Mouse (Mus musculus): ENCODE results near the gene Gm49405.
"Not testable (repeated sequence)": the region's sequence is repeated elsewhere in the genome, so short reads cannot be mapped to it uniquely, and the experiment has no call there.

Gm49405 gene

DNA sequence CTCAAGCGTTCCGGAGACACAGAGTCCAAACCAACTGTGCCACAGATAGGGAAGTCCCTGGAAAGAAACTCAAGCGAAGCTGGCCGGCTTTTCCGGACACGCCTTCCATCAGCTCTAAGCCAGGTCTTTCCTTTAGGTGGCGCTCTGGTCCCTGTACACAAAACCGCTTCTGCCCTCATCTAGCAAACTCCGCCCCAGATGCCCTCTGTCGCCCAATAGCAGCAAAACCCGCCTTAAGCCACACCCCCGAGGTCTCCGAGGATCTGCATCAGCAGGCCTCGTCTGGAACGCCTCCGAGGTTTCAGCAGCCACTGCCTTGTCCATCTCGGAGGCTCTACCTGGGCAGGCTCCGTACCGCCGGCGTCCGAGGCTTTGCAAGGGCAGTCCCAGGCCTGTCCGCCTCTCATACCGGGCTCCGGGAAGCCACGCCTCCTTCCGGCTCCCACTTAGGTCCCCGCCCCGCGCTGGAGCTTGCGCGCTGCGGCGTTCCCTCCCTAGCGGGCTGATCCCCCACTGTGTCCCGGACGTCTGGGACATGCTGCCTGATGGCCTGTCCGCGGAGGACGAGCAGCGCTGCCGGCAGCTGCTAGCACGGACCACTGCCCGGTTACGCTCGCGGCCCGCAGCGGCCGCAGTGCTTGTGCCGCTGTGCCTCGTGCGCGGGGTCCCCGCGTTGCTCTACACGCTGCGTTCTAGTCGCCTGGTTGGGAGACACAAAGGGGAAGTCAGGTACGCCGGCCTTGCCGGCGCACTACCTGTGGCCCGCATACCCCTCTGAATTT lies at the start of gene Gm49405, which contains the start of gene Nudt8:
Gm49405 (plus strand) TSS at position 508 of the 782 bp plus-strand sequence.
Nudt8 (plus strand) TSS at position 462 of the 782 bp plus-strand sequence.
- peak; percentile 95 for DNase-seq

- DNase-seq, result no peak
These were observed 49.0 kb upstream of the Gm49405 start for GRCm38 (mm10) chr19:3951461-3951860.

DNA sequence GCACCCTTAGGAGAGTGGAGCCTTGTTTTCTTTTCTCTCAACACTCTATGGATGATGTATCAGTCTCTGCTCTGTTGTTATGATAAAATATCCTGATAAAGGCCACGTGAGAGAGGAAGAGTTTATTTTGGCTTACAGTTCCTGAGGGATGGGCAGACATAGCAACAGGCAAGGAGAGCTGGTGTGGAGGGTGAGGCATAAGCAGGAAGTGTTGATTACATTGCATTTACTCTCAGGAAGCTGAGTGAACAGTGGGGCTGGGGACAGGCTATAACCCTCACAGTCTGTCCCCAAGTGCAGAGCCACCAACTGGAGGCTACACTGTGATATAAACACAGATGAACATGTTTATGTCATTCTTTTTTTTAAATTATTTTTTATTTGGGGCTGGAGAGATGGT lies 48.3 kb upstream of the Gm49405 start:
- no peak for DNase-seq

GRCm38 (mm10) chr19:3955033-3955432 lies 45.4 kb upstream of the Gm49405 start:
- no peak for DNase-seq

- no peak for DNase-seq
These were observed 44.6 kb upstream of the Gm49405 start for GRCm38 (mm10) chr19:3955804-3956203.

DNA sequence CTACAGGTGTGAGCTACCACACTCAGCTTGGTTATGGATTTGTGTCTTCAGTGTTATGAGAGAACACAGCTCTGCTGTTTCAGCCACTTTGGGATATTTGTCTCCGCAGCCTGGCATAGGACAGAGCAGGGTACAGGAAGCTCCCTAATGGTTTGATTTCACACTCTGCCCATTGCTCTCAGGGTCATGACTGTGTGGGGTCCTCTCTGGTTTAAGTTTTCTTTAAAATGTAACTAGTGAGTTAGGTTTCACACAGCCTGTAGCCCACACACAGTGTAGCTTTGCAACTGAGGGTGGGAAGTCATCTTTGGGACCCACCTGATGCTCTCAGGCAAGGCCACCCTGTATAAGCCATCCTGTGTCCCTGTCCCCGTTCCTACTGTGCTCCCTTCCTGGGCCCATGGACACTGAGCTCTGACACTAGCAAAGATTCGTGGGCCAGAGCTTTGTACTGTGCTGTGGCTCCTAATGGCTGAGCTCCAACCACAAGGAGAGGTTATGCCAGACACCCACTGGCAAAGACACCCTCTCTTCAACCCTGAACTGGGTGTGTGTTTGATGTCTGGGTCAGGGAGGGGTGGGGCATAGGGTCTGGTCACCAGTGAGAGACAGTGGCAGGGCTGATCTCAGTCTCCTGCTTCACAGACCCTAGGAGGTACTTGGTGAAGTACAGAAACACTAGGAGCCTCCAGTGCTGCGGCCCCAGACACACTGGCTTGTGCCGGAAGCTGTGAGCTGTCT lies 43.0 kb upstream of the Gm49405 start:
- DNase-seq, result not testable (repeated sequence)

DNA sequence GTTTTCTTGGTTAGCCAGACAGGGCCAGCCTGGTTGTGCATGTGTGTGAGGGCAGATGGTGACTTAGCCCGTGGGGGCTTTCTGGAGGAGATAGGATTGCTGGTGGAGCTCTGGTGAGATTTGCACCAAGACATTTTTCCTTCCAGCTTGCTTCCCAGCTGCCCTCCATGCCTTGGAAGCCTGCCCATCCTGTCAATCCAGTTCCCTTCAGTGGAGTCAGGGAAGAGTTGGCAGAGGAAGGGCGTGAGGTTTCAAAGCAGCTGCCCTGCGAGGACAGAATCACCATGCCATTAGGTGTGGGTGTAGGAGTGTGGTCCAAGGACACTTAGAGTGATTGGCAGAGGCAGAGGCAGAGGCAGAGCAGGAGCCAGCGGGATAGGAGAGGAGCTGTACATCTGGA lies 42.0 kb upstream of the Gm49405 start, which contains the start of gene Aldh3b3:
Aldh3b3 (plus strand) TSS at position 176 of the 400 bp plus-strand sequence.
- no peak for DNase-seq

GRCm38 (mm10) chr19:3959030-3959429 lies 41.4 kb upstream of the Gm49405 start:
- DNase-seq, result no peak

GRCm38 (mm10) chr19:3960211-3960610 lies 40.2 kb upstream of the Gm49405 start:
- no peak for DNase-seq

GRCm38 (mm10) chr19:3961805-3962204 lies 38.6 kb upstream of the Gm49405 start:
- DNase-seq, result not testable (repeated sequence)

GRCm38 (mm10) chr19:3962469-3962868 lies 38.0 kb upstream of the Gm49405 start:
- DNase-seq, result peak; percentile 30

DNA sequence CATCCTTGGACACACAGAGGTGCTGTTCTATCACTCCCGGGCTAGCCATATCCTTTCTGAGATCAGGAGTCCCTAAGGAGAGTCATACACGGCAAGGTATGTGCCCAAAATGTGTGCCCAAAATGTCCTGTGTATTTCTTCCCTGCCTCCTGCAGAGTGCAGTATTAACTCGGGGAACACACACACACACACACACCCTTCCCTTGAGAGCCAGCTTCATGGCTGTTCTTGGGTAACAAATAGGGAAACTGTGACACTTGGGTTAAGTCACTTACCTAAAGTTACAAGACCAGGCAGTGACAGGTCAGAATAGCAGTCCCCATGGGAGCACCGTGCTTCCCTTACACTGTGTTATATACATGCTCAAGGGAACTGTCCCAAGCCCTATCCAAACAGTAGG lies 36.4 kb upstream of the Gm49405 start:
- DNase-seq, result no peak

- no peak for DNase-seq
These were observed 33.9 kb upstream of the Gm49405 start for GRCm38 (mm10) chr19:3966330-3967075.

GRCm38 (mm10) chr19:3967258-3967657 lies 33.2 kb upstream of the Gm49405 start:
- no peak for DNase-seq

DNA sequence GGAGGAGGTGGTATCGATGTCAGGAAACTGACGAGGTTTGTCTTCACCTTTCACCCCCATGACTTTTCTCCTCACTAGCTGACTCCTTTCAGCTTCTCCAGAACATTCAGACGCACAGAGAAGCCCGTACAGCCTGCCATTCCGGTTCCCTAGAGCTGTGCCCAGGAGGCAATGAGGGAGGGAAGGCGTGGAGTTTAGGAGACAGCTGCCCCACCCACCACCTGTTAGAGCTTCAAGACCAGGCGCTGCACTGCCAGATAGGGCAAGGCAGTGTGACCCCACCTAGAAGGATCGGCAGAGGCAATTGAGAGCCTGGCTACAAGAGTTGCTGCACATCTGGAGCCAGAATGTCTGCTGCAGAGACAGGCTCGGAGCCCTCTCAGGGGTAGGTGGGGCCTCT lies 28.2 kb upstream of the Gm49405 start, which contains the start of gene Aldh3b2:
Aldh3b2 (plus strand) TSS at position 100 of the 400 bp plus-strand sequence.
- DNase-seq, result no peak

DNA sequence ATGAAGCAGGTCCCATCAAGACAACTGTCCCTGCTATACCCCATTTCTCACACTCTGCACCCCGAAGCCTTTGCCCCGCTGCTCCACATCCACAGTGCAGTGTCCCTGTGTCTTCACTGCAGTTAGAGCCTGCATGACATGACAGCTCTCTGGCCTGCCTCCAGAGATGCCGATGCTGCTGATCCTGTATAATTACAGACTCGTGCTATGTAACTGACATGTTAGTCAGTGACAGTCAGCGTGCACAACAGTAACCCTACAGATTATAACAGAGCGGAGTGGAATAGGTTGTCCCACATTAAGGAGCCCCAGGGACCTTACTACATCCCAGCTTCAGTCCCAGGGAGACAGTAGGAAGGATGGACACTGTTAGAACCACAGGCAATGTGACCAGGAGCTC lies 25.8 kb upstream of the Gm49405 start:
- not testable (repeated sequence) for DNase-seq

DNA sequence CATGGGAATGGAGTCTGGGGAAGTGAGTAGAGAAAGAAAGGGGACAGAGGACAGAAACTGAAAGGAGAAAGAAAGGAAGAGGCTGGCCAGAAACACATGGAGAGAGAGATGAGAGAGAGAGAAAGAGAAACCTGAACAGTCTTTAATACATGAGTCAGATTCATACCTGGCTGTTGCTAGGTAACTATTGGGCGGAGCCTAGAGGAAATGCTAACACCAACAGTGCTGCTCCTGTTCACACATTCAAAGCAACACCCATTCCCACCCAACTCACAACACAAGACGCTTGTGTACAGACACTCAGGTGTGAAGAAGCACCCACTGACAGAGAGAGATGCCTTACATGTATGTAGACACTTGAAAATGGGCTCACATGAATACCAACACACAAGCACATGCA lies 24.6 kb upstream of the Gm49405 start:
- DNase-seq, result no peak

DNA sequence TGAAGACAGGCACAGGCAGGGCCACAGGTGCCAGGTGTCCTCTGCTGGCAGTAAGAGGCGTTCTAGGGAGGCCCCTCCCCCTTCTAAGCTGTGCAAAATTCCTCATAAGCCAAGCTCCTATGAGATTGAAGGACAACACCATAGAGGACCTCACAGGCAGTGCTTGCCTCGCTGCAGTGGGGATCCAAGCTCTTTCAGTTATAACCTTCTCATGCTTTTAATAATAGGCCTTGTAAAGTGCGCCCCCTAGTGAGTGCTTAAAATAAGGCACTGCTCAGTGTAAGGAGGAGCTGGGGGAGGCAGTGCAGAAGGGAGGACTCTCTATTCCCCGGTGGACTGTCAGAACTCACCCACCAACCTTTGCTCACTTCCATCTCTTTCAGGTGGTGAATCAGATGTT lies 20.1 kb upstream of the Gm49405 start:
- peak; percentile 85 for DNase-seq

- no peak for DNase-seq
These were observed 19.5 kb upstream of the Gm49405 start for GRCm38 (mm10) chr19:3980917-3981316.

DNA sequence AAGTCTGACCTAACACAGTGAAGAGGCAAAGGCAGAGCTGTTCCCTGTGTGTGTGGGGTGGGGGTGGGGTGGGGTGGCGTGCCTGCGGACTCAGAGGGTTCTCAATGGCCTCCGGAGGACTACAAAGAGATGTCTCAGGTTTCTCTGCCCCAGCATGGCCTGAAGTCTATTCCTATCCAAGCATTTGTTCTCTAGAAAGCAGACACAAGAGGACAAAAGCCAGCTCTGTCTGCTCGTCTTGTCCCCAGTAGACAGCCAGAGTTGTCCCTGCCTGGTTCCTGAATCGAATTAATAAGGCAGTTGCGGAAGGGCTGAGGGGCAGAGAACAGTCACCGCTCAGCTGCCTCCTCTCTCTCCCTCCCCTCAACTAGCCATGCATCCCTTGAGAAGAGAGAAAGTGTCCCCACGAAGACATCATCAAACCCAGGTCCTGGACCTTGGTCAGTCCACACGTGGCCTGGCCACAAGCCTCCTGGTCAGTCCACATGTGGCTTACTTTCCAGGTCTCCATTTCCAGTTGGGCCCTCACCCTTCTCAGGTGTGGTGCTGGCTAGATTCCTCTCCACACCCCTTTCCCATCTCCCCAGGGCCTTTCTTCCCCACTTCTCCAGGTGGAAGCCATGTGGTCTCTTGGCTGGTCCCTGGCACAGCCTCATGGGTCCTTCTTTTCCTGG lies 16.8 kb upstream of the Gm49405 start:
- DNase-seq, result no peak

DNA sequence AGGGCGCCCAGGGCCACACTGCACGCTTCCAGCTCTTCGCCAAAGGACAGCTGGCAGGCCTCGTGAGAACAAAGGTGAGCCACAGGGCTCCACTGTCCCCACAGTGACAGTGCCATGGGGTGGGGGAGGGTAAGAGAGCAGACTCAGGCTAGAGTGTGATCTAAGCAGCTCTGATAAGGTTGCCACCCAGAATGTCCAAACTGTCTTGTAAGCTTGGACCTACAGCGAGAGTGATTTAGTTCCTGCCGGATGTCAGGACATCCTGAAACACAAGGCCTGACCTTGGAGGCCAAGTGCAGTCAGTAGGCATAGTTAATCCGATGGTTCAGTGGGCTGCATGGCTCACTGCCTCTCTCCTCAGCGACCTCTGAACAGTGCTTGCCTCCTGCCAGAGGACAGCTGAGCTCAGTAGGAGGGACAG lies 15.2 kb upstream of the Gm49405 start:
- DNase-seq, result no peak

- DNase-seq, result no peak
These were observed 14.1 kb upstream of the Gm49405 start, which contains the start of gene Acy3 for GRCm38 (mm10) chr19:3986334-3986733. TSS of gene Acy3 (plus strand) at chr19:3986570.
